Mouse (Mus musculus): ENCODE data around the gene Dennd2a.

Gene Dennd2a

GRCm38 (mm10) chr6:39557723-39558261 is at the start of gene Dennd2a:
TSS of gene Dennd2a (minus strand) at chr6:39557867.
- DNase-seq, result peak; percentile 54

GRCm38 (mm10) chr6:39607365-39607764 is 49.7 kb upstream of the Dennd2a start:
- DNase-seq, result no peak

GRCm38 (mm10) chr6:39606862-39607261 is 49.2 kb upstream of the Dennd2a start:
- no peak for DNase-seq

- DNase-seq, result no peak
These were observed 48.4 kb upstream of the Dennd2a start for GRCm38 (mm10) chr6:39606056-39606455.

- DNase-seq, result no peak
These were observed 46.9 kb upstream of the Dennd2a start for GRCm38 (mm10) chr6:39604565-39604964.

- no peak for DNase-seq
These were observed 44.2 kb upstream of the Dennd2a start for GRCm38 (mm10) chr6:39601828-39602227.

GRCm38 (mm10) chr6:39600851-39601250 is 43.2 kb upstream of the Dennd2a start:
- DNase-seq, result no peak

- peak; percentile 95 for DNase-seq
These were observed 34.9 kb upstream of the Dennd2a start, which contains the start of gene Ndufb2 for GRCm38 (mm10) chr6:39592401-39593214. TSS of gene Ndufb2 (plus strand) at chr6:39592574.

GRCm38 (mm10) chr6:39591481-39591880 is 33.8 kb upstream of the Dennd2a start:
- no peak for DNase-seq

- no peak for DNase-seq
These were observed 27.9 kb upstream of the Dennd2a start, which contains the start of gene Gm42420 for GRCm38 (mm10) chr6:39585517-39585916. TSS of gene Gm42420 (plus strand) at chr6:39585753.

GRCm38 (mm10) chr6:39581087-39581784 is 23.6 kb upstream of the Dennd2a start:
- no peak for DNase-seq

- no peak for DNase-seq
These were observed 22.9 kb upstream of the Dennd2a start for GRCm38 (mm10) chr6:39580558-39580957.

GRCm38 (mm10) chr6:39579552-39579951 is 21.9 kb upstream of the Dennd2a start:
- DNase-seq, result no peak

- DNase-seq, result no peak
These were observed 17.3 kb upstream of the Dennd2a start for GRCm38 (mm10) chr6:39574951-39575350.

GRCm38 (mm10) chr6:39574555-39574869 is 16.8 kb upstream of the Dennd2a start:
- DNase-seq, result peak; percentile 29

GRCm38 (mm10) chr6:39573791-39574554 is 16.3 kb upstream of the Dennd2a start, which contains the start of gene Adck2:
TSS of gene Adck2 (plus strand) at chr6:39573873.
- DNase-seq, result peak; percentile 82

GRCm38 (mm10) chr6:39570426-39570825 is 12.8 kb upstream of the Dennd2a start:
- DNase-seq, result no peak

GRCm38 (mm10) chr6:39567528-39567927 is 9.9 kb upstream of the Dennd2a start:
- DNase-seq, result no peak

GRCm38 (mm10) chr6:39562166-39563015 is 4.7 kb upstream of the Dennd2a start:
- peak; percentile 80 for DNase-seq

GRCm38 (mm10) chr6:39559276-39559939 is 1.7 kb upstream of the Dennd2a start:
- DNase-seq, result no peak

- DNase-seq, result peak; percentile 17
These were observed 587 bp downstream of the Dennd2a start for GRCm38 (mm10) chr6:39556900-39557659.

Data from cerebellum, adult 11 months (tissue).